Mouse (Mus musculus) lung, postnatal 0 days (tissue): ENCODE results near the gene H6pd.

Experiments used
- CTCF ChIP-seq: IDR thresholded peaks from 2 replicates; pipeline ENCODE4 v1.5.1; 2016; ENCODE audit warnings: antibody characterized with exemption, mild to moderate bottlenecking
- EP300 ChIP-seq: IDR thresholded peaks from 2 replicates; pipeline ENCODE4 v1.6.1; 2016; ENCODE audit warnings: antibody characterized with exemption, mild to moderate bottlenecking, control low read depth

DNA sequence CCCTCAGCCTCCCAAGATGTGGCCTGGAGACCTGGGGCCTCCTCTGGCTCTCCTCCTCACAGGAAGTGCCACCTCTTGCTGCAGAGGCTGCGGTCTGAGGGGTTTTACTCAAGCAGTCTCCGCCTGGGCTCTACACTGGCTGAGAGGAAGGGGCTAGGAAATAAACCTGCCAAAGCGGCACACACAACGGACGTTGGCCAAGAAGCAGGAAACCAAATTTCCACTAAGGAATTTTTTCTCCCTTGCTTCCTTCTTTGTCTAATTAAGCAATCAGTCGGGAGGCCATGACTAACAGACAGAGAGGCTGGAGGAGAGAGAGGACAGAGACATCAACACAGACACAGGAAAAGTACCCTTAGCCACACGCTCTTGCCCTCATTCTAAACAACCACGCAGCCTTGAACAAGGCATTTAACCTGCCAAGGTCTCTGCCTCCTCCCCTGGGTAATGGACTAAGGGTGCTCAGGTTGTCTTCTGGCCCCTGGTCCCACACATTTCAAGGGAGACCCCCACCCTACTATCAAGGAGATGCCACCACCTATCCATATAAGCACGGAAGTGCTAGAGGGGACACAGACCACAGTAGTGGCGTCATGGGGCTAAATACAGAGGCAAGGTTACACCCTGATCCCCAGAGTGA, 7.5 kb downstream of the H6pd start:
- no peak for TF ChIP-seq CTCF
- TF ChIP-seq EP300, result no peak
